Mouse (Mus musculus): ENCODE results near the gene Trpm3.

GRCm38 (mm10) chr19:22554421-22554941 is 415.6 kb downstream of the Trpm3 start:
- TF ChIP-seq POLR2A (IDR thresholded peaks at IDR 0.05; ENCODE audit: insufficient read depth, low read length) (no peak), CTCF (IDR thresholded peaks at IDR 0.05; ENCODE audit: low read depth, low read length) (no peak), EP300 (IDR thresholded peaks at IDR 0.05; ENCODE audit: insufficient read depth, low read depth, low read length) (0 out of 2 replicates have a peak, but pooled peaks have one; percentile 25)
